Mouse (Mus musculus) erythroblast, embryonic 14.5 days (primary cell): Measurements from ENCODE around the gene Exo5. TPM values are rescaled to one million over a fixed set of nuclear protein-coding genes. Genes with fewer than 3 reads are reported as not detected.

Experiments used
- H3K27me3 ChIP-seq: 2 replicates; pipeline ENCODE4 v1.6.1; 2012; ENCODE audit warnings: inconsistent platforms; ENCODE audit not compliant: control insufficient read depth
- H3K36me3 ChIP-seq: 2 replicates; pipeline ENCODE4 v1.6.1; 2012; ENCODE audit warnings: mild to moderate bottlenecking, inconsistent platforms; ENCODE audit not compliant: control insufficient read depth
- H3K4me1 ChIP-seq: 2 replicates; pipeline ENCODE4 v1.6.1; 2012; ENCODE audit warnings: inconsistent platforms; ENCODE audit not compliant: control insufficient read depth
- H3K4me3 ChIP-seq: replicated peaks from 2 replicates; pipeline ENCODE3; 2012; ENCODE audit warnings: moderate library complexity, mild to moderate bottlenecking, inconsistent platforms
- H3K9me3 ChIP-seq: 2 replicates; pipeline ENCODE4 v1.6.1; 2012; ENCODE audit warnings: low read length, inconsistent platforms, mixed read lengths; ENCODE audit not compliant: control insufficient read depth
- GATA1 ChIP-seq: IDR thresholded peaks from 2 replicates; pipeline ENCODE4 v1.6.1; 2012; ENCODE audit warnings: low read length, inconsistent platforms, mixed read lengths
- TAL1 ChIP-seq: IDR thresholded peaks from 3 replicates; pipeline ENCODE4 v1.6.1; 2012; ENCODE audit warnings: low read length, inconsistent platforms, mixed read lengths
- polyA plus RNA-seq: library from polyadenylated mRNA; stranded (reverse); fragments of >175 nt; gene quantifications from 2 replicates; pipeline ENCODE4 v1.2.3, GENCODE M21; 2012

Exo5 gene
- polyA plus RNA-seq, 1 experiment: 0.27 TPM

DNA sequence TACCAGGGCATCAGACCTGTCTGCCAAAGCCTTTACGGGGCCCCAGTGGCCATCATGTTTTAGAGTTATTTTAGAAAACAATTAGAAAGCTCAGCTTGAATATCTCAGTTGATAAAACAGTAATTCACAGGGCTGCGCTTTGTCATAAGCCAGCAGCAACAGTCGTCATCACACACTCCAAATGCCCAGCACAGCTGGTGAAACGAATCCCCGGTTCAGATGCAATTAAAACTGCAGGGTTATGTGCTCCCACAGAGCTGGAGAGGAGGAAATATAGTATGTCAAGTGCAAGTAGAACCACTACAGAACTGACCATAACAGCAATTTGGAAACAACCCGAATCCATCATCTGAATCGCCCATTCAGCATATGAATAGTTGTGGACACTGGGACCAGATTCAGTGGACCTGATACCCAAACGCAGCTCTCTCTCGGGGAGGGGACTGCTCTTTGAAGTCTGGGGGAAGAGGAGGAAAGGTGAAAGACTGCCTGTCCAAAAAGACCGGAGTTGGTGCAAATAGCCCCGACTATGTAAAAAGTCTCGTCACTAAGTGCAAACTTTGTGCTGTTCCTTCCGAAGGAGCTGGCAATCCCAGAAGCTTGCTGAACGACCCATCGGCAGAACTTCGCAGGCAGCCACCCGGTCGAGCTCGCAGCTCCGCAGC is 26.1 kb upstream of the Exo5 start:
- no peak for TF ChIP-seq GATA1
- TF ChIP-seq TAL1: no peak
- Histone ChIP-seq H3K4me3 (peak overlapping the region; percentile 90), H3K27me3 (no peaks in the 10 kb centered on the region)

DNA sequence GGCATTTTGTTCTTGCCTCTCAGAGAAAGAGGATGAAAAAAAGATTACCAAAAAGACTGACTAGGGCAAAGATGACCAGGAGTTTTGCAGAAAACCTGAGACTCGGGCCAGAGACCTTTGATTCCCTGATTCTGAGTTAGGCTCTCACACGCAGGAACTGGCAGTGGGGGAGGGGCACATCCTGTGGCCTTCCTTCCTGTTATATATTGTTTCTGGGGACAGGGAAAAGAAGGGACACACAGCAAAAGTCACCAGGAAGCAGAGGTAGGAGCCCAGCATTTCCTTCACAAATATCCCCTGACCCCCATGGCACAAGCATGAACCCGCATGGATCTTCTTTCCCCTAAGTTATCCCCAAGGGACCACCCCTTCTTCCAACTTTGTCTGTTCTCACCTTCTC is 24.1 kb upstream of the Exo5 start:
- Histone ChIP-seq H3K4me1 (peaks cover 30% of the 10 kb centered on the region), H3K9me3 (no peaks in the 10 kb centered on the region), H3K4me3 (no peak overlapping the region), H3K27me3 (no peaks in the 10 kb centered on the region), H3K36me3 (peaks cover 9% of the 10 kb centered on the region)
- TF ChIP-seq GATA1 (no peak), TAL1 (no peak)

More for the DNA sequence above, 26.1 kb upstream of the Exo5 start:
- Histone ChIP-seq H3K4me1 (peaks cover 30% of the 10 kb centered on the region), H3K9me3 (no peaks in the 10 kb centered on the region), H3K36me3 (peaks cover 9% of the 10 kb centered on the region)

DNA sequence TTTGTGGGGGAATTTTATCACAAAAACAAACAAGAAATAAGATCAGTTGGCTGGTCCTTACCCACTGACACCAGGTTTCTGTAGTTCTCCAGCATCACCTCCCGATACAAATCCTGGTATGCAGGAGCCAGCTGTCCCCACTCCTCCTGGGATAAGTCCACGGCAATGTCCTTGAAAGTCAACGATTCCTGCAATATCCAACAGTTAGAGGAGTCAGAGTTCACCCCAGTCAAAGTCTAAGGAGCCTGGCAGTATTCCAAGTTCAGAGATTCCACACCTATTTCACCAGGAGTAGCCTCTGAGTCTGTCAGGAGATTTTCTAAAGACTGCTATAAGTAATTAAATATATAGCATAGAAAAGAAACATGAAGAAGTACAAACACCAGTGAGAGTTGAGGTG is 10.2 kb upstream of the Exo5 start:
- Histone ChIP-seq H3K9me3 (peaks cover 8% of the 10 kb centered on the region), H3K4me3 (no peak overlapping the region), H3K27me3 (no peaks in the 10 kb centered on the region), H3K4me1 (no peaks in the 10 kb centered on the region), H3K36me3 (peaks cover 23% of the 10 kb centered on the region)
- TF ChIP-seq GATA1 (no peak), TAL1 (no peak)

DNA sequence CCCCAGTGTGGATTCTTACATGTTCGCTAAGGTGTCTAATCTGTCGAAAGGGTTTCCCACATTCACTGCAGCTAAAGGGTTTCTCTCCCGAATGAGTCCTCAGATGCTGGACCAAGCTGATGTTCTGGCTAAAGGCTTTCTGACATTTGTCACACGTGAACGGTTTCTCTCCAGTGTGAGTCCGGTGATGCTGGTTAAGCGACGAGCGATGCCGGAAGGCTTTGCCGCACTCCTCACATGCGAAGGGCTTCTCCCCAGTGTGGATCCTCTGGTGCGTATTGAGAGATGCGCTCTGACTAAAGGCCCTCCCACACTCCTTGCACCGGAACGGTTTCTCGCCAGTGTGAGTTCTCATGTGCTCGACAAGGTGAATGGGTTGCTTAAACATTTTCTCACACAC is 5.9 kb upstream of the Exo5 start:
- no peaks in the 10 kb centered on the region for H3K27me3 ChIP-seq
- peaks cover 23% of the 10 kb centered on the region for H3K36me3 ChIP-seq
- TF ChIP-seq GATA1: no peak
- no peak for TF ChIP-seq TAL1
- H3K4me3 ChIP-seq: no peak overlapping the region
- H3K4me1 ChIP-seq: no peaks in the 10 kb centered on the region
- H3K9me3 ChIP-seq: peaks cover 14% of the 10 kb centered on the region

DNA sequence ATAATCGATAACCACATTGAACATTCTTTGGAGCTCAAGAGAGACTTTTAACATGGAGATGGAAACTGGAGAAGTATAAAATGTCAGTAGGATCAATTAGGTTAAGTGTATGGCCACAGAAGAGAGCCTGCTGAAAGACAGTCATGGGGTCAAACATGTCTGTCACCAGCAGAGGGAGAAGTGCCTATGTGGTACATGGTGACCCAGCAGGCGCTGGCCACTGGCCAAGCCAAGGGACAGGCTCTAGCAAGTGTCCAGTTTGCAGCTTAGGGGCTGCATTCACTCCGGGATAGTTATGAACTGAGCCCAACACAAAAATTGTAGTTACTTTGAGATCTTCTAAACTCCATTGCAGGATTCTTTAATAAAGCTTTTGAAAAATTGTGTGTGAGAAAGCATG is 3.9 kb upstream of the Exo5 start:
- no peaks in the 10 kb centered on the region for H3K27me3 ChIP-seq
- H3K36me3 ChIP-seq: peaks cover 11% of the 10 kb centered on the region
- TF ChIP-seq GATA1 (no peak), TAL1 (no peak)
- no peak overlapping the region for H3K4me3 ChIP-seq
- H3K9me3 ChIP-seq: peaks cover 14% of the 10 kb centered on the region
- H3K4me1 ChIP-seq: peaks cover 17% of the 10 kb centered on the region

DNA sequence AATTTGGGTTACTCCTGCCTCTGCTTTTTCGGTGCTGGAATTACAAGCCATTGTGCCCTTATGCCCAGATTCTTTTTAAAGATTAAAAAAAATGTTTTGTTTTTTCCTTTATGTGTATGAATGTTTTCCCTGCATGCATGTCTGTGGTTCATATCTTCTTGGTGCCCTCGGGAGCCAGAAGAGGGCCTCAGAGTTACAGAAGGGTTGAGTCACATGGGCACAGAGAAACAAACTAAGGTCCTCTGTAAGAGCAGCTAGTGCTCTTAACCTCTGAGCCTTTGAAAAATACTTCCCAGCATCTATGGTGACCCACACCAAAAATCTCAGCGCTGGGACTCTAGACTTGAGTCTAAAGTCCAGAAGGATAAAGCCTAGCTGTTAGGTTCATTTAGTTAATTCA is 569 bp upstream of the Exo5 start:
- TF ChIP-seq GATA1 (no peak), TAL1 (no peak)
- peaks cover 8% of the 10 kb centered on the region for H3K9me3 ChIP-seq
- peaks cover 21% of the 10 kb centered on the region for H3K4me1 ChIP-seq
- no peaks in the 10 kb centered on the region for H3K27me3 ChIP-seq
- peaks cover 19% of the 10 kb centered on the region for H3K36me3 ChIP-seq
- peak overlapping the region; percentile 72 for H3K4me3 ChIP-seq

DNA sequence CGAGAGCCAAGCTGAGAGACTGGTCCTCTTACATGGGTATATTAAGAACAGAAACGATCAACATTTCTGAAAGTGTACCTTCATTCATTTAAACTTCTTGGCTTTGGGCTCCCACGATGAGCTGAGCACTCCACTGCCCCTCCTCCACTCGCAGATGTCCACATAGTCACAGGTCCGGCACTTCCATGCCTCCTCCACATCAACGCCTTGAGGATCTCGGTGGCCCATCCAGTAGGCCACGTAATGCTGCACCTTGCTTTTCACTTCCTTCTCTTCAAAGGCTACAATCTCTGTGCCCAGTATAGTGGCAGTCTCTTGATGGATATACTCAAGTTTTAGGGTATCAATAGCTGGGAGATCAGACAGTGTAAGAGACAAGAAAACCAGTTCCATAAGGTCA is 3.4 kb downstream of the Exo5 start:
- Histone ChIP-seq H3K4me3 (no peak overlapping the region), H3K9me3 (peaks cover under 1% of the 10 kb centered on the region; the same call in 1 of the 2 replicates), H3K36me3 (peaks cover 20% of the 10 kb centered on the region), H3K27me3 (no peaks in the 10 kb centered on the region), H3K4me1 (peaks cover 21% of the 10 kb centered on the region)
- no peak for TF ChIP-seq TAL1
- TF ChIP-seq GATA1: no peak

DNA sequence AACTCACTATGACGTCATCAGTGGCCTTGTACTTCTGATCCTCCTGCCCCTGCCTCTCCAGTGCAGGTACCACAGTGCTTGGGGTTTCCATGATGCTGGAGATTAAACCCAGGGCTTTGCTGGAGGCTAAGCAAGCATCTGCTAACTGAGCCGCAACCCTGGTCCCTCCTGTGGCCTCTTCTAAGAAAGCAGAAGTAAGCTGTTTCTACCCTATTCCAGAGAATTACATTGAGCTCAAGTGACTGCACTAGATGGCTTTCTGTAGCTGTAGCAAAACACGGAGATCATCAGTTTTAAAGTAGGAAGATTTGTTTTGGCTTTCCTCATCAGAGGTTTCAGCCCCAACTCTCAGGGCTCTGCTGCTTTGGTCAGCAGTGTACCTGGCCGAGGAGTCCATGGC is 10.3 kb downstream of the Exo5 start:
- no peak for TF ChIP-seq GATA1
- TF ChIP-seq TAL1: no peak
- H3K36me3 ChIP-seq: peaks cover 2% of the 10 kb centered on the region
- H3K9me3 ChIP-seq: no peaks in the 10 kb centered on the region
- no peaks in the 10 kb centered on the region for H3K27me3 ChIP-seq
- H3K4me1 ChIP-seq: no peaks in the 10 kb centered on the region; the same call in 1 of the 2 replicates
- no peak overlapping the region for H3K4me3 ChIP-seq

DNA sequence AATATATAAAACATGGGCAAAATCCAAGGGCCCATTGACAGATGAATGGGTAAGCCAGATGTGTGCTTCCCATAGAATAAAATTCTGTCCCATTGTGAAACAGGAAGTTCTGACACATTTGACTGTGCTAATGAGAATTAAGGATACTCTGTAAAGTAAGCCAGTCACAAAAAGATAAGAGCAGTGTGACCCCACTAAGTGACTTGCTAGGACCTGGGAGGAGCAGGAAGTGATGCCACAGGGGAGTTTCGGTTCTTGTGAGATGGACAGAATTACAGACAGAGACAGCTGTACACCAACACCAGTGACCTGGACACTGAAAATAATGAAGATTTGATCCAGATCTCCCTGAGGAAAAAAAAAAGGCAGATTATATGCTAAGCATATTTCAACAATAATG is 11.0 kb downstream of the Exo5 start:
- Histone ChIP-seq H3K4me1 (no peaks in the 10 kb centered on the region; the same call in 1 of the 2 replicates), H3K4me3 (no peak overlapping the region), H3K36me3 (no peaks in the 10 kb centered on the region), H3K27me3 (no peaks in the 10 kb centered on the region), H3K9me3 (no peaks in the 10 kb centered on the region)
- TF ChIP-seq GATA1: no peak

DNA sequence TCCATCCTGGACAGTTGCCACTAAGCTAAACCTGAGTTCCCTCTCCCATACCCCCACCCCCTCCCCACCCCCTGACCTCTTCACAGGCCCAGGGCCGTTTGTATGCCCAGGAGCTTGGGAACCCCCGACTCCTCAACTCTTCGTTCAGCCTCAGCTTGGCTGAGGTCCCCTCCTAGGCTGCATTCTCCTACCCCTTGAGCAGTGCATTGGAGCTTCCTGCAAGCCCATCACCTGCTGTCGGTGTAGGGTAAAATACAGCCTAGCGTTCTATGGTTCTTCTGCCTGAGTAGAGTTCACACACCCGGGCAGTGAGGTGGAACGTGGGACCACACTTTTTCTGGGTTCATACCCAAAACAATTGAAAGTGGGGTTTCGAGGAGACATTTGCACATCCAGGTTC is 11.4 kb downstream of the Exo5 start:
- H3K9me3 ChIP-seq: no peaks in the 10 kb centered on the region
- no peak for TF ChIP-seq GATA1
- no peak for TF ChIP-seq TAL1
- no peaks in the 10 kb centered on the region for H3K36me3 ChIP-seq
- no peak overlapping the region for H3K4me3 ChIP-seq
- H3K27me3 ChIP-seq: no peaks in the 10 kb centered on the region
- no peaks in the 10 kb centered on the region; the same call in 1 of the 2 replicates for H3K4me1 ChIP-seq
